Mouse (Mus musculus): Measurements from ENCODE around the gene Acap2.

- TF ChIP-seq CTCF (IDR thresholded peaks at IDR 0.05; ENCODE audit: borderline replicate concordance, extremely low read depth, insufficient read depth, insufficient read length) (no peak), POLR2A (IDR thresholded peaks at IDR 0.05; ENCODE audit: borderline replicate concordance, extremely low read depth, insufficient read depth, insufficient read length, poor library complexity, severe bottlenecking) (no peak)
These were observed 48.4 kb upstream of the Acap2 start for GRCm38 (mm10) chr16:31249401-31249800.

Measured in brain, embryonic 14.5 days (tissue).